Mouse (Mus musculus) frontal cortex, postnatal 10 days (tissue): ENCODE results near the gene Mrps33.

Experiments used
- DNase-seq, 2 experiments: peaks; one replicate each; pipeline ENCODE4 v3.0.0; 2022; ENCODE audit warnings: low spot score in 2 of 2, mixed read lengths in 1 of 2

Mrps33 gene

DNA sequence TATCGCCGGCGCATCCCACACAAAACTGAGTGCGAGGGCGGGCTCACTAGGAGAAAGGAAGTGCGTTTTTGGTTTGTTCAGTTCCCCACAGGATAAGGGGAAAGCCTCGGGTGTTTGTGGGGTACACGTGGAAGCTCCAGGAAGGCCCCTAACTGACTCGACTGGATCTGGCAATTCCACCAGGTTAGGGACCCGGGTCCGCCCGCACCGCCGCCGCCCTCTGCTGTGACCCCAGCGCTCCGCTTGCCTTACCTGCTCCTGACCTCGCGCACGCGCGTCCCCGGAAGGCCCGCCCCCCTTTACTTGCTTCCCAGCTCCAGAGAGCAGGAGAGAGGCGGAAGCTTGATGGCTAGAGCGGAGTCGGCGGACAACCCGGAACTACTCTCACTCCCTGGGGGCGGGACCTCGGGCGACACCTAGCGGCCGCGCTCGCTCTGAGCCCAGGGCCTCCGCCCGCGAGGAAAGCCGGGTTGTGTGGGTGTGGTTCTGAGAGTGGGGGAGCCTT, at the start of gene Mrps33:
Gene Mrps33, minus strand, starts transcription at position 377 of the 505 bp plus-strand sequence.
- peak; percentile 90 to 95 for DNase-seq

DNA sequence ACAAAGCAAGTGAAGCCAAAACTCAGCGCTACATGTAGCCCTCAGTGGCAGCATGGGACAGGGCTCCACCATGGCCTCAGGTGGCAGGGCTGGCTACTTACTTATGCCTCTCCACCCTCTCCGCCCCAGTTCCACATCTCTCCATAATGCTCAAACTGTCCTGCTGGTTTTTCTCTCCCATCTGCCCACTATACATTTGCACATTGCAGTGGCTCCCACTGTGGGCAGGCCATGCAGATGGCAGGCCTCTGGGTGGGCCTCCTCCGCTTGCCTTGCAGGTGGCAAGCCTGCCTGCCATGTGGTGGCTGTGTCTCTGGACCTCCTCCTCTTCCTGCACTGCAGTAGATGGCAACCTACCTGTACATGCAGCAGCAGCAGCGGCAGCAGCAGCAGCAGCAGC, 38.9 kb upstream of the Mrps33 start:
- DNase-seq = no peak

DNA sequence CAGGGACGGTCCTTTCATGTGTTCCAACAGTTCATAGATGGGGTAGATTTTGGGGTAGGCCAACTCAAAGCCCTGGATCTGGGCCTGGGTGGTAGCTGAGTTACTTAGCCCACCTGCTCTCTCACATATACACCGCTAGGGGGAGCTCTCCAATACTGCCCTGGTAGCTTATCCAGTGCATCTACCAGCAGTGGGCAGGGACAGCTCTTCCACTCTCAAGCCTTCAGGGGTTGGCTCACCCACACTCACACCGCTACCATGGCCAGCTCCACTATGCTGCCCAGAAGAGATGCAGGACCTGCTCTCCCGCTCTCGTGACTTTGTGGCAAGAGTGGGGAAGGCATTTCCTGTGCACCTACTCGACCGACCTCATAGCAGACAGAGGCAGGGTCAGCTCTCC, 38.0 kb upstream of the Mrps33 start:
- no peak for DNase-seq

DNA sequence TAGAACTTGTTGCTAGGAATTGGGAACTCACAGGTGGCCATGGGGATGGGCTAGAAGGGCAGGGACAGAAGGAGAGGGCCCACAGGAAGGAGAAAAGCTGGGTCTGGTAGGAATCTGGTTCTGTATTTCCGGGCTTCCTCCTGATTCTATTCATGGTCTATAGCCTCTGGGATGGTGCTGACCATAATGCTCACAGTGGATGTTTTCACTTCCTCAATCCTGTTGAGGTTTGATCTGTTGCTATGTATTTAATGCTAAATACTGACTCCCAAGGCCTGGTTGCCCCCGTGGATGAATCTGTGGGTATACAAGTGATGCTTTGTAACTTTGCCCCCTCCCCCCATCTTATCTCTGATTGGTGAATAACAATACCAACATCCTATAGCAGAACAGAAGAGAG, 36.8 kb upstream of the Mrps33 start:
- DNase-seq = no peak

DNA sequence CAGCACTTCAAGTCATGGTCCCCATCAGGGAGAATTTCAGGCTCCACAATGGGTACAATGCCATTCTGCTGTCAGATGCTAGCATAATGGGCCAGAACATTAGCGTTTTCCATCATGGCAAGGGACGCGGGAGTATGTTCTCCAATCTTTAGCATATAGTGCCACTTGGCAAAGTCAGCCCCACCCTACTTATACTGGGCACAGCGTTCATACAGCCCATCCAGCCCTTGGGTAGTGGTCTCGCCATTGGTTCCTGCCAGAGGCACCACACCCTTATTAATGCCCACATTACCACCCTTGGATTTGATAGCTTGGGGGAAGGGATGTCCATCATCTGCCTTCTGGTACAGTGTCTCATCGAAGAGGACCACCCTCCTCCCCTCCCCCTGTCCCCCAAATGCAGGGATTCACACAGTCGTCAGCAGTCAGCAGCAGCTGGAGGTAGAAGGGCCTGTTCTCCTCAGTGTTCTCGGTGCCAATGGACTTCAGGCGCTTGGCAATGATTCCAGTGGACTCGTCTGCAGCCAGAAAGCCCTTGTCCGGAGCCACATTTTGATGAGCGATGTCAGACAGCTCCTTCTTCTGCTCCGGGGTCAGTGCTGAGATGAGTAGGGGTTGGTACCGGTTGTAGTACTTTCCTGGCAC, 33.0 kb upstream of the Mrps33 start:
- no peak for DNase-seq

DNA sequence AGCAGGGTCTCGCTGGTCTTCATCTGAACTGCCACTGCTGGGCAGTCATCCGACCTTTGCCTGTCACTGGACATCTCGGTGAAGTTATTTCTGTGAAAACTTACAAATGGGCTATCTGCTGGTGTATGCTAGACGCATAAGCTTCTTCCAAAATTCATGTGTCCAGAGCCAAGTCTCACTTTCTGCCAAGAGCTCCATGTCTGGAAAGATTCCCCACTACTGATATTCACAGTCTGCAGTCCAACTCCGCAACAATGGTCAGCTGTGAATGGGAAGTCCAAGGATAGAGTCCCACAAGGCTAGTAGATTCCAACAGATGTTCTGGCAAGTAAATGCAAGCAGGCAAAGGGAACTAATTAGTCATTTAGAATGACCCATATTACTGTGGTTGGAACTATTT, 17.9 kb upstream of the Mrps33 start:
- DNase-seq = no peak

DNA sequence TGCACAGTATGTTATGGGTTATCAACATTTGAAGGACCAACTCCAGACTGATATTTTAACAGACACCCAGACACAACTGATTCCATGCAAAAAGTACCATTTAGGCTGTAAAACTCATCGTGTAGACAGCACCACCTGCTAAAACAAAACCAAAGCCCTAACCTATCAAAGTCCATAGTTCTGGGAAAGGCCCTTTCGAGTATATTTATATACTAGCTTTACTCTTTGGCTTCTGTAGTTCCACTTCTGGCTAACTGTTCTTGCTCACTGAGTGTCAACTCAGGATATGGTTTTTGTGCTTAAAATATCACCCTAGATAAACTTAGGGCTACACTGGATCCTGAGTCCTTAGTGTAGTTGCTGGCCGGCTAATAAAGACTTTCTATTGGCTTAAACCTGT, 10.5 kb upstream of the Mrps33 start:
- DNase-seq = no peak

DNA sequence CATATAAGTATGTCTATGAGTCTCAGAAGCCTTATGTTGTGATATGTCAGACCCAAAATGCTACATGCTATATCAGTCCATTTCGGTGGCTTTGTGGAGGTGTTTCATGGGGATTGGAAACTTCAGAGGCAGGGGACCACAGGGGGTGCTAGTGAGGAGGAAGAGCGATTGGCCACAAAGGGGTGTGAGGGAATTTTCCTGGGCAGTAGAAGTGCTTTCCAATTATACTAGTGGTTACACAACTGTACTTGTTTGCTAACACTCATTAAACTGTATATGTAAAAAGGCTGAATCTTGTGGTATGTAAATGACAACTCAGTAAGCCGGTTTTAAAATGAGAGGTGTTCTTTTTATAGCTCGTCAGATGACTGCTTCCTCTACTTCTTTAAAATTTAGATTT, 8.1 kb upstream of the Mrps33 start:
- no peak for DNase-seq

DNA sequence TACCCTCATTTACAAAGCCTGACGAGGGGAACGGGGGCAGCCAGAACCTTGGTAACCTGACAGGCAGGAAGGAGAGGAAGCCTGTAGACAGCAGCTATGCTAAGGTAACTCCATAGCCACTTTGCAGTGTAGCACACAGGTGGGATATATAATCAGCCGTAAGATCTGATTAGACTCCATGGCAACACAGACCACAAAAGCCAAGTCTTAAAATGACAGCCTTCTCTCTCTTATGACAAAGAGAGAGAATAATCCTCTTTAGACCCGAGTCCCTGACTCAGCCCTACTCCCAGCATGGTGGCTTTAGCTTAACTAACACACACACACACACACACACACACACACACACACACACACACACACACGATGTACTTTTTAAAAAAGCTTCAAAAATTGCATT, 2.3 kb downstream of the Mrps33 start:
- no peak for DNase-seq

DNA sequence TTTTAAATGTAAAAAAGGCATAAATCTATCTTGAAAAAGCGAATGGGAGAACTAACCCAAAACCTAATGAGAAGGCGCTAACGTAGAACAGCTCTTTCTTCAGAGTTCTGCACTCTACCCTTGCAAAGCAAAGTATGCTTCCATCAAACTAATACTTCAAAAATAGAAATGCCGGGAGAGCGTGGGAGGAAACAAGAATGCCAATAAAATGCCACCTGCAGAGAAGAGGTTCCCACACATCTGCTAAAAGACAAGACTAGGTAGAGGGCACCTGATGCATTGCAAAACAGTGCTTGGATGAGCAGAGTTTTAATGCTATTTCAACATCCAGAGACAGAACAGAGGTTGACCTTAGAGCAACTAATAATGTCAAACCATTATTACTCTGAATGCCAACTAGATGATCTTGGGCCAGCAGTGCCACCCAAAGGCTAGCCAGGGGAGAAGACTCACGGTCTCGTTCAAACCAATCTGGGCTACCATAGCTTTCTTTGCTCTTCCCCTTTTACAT, 3.7 kb downstream of the Mrps33 start:
- DNase-seq = no peak

DNA sequence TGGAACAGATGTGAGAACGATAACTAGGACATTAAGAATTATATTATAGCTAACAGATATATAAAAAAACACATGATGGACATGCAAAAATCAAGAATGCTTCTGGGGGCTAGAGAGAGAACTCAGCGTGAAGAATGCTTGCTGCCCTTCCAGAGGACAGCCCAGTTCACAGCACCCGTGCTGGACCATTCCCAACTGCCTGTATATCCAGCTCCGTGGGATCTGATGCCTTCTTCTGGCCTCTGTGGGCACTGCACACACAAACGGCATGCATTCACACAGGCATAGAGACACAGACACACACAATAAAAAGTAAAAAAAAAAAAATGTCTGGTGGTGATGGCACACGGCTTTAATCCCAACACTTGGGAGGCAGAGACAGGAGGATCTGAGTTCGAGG, 4.5 kb downstream of the Mrps33 start:
- DNase-seq = no peak

DNA sequence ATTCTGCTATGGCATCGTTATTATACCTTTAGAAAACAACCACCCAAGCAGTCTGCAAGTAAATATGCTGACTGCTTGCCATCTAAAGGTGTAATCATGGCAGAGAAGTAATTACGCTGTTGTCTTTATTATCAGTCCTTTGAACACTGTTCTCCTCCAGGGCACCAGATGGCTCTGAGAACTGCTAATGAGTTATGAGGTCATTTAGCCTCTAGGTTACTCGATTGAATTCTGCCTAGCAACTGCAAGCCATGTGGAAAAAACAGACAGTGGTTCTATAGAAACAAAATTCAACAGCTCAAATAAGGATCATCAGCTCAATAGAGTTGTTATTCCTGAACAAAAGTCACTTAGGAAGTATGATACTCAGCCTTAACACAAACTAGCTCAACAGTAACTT, 4.9 kb downstream of the Mrps33 start:
- DNase-seq = no peak

DNA sequence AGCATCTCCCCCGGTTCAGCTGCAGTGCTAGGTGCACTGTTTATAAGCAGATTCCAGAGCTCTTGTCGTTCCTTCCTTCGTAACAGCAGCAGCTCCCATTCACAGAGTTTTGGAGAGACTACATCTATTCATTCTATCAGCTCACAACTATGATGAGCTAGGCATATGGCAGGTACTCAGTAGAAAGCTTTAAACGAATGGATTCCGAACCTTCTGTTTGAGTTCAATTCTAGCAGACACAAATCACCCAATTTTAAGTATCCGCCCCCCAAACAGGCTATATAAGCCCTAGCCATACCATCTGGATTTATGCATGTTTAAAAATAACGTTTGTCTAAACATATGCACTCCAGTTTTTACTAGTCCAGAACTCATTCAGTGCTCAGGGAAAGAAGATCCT, 9.8 kb downstream of the Mrps33 start:
- DNase-seq = no peak

DNA sequence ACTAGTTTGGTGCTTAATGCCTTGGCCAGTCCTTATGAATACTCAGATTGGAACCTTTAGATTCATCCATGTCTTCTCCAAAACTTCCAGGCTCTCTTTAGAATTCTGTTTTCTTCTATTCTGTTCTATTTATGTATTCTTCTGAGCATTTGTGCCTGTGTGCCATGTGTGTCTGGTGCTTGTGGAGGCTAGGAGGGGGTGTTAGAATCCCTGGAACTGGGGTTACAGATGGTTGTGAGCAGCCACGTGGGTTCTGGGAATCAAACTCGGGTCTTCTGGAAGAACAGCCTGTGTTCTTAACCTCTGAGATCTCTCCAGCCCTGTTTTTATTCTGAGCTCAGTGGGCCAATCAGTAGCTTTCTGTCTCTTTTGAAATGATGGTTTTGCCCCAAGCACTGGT, 13.7 kb downstream of the Mrps33 start:
- DNase-seq = no peak

DNA sequence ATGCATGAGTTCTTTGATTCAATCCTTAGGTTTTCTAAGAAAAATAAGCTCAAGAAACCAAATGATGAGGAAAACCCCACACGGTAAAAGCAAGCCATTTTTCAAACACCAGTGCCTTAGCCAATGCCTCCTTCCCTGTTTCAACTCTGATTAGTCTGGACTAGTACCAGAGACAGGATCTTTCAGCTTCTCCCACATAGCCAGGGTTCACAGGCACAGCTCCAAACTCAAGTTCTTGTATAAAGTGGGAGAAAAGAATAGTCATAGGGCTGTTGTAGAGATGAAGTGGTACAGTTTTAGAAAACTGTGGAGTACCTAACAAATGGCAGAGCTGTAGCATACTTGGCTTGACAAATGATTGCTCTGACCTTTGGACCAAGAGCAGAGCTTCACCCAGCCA, 14.6 kb downstream of the Mrps33 start:
- no peak for DNase-seq

DNA sequence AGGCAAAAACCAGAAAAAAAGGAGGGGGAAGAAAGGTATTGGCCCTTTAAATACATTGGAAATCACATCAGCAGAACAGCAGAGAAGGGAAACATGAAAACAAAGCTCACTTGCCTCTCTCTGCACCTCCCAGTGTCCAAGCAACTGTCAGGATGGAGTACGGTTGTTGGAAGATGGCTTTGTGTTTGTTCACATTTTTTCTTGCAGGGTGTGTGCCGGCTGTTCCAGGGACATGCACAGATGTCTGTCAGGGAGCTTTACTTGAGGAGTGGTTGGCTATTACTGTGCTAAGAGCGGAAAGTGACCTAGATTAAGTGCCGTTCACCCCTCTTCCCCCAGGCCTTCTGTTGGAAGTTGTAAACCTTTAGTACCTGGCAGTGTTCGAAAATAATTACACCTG, 19.0 kb downstream of the Mrps33 start:
- DNase-seq = no peak

DNA sequence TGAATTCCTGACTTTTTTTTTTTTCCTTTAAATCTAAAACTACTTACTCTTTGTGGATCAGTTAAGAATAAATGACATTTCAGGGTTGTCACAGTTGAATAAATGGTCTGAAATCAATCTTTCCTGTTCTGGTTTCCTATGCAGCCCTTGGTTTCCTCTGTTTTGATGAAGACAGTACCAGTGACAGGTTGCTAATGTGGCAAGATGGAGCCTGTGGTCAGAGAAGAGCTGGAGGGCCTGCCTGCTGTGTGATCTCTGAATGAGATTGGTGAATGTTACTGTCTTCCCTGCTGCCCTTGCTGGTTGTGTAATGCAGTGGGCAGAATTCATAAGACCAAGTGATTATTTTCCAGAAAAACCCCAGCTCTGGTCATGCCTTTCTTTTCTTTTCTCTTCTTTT, 22.4 kb downstream of the Mrps33 start:
- no peak for DNase-seq

DNA sequence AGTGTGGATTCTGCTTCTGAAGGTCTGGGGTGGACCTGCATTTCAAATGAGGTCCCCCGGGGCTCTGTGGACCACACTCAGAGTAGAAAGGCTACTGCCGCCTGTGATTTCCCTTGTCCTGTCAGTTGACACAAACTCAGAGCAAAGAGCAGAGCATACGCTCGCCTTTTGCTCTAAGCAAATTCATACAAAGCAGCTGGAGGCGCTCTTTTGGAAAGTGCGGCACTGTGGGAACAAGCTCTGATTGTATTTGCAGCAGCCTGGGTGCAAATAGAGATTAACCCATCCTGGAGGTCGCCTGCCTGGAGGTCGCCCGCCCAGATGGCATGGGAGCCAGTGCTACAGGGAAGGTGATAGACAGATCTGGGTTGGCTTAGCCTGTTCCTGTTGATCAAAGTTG, 23.0 kb downstream of the Mrps33 start:
- no peak for DNase-seq

DNA sequence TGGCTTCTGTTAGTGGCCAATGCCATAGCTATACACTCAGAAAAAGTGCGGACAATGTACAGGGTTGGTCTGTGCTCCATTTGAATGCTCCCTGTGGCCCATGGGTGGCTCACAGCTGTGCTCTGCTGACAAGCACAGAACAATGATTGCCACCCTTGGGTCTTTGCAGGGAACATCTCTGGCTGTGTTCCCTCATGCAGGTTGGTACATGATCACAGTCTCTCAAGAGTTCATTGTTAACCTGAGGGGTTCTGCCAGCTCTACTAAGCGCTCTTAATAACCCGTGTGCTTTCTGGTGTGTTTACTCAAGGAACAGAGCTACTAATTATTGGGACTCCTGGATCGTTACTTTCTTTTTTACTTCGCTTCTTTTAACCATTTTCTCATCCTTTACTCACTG, 24.8 kb downstream of the Mrps33 start:
- no peak for DNase-seq

DNA sequence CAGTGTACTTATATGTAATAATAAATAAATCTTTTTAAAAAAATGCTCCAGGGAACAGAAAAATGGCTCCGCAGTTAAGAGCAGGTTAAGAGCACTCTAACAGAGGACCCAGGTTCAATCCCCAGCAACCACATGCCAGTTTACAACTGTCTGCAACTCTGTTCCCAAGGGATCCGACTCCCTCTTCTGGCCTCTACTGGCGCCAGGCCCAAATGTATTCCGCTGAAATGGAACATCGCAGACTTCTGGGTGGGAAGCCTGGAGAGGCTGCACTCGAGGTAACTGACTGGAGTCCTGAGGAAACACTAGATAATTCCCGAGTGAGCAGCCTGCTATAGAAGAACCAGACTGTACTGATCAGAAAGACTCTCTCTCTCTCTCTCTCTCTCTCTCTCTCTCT, 27.3 kb downstream of the Mrps33 start:
- DNase-seq = no peak

DNA sequence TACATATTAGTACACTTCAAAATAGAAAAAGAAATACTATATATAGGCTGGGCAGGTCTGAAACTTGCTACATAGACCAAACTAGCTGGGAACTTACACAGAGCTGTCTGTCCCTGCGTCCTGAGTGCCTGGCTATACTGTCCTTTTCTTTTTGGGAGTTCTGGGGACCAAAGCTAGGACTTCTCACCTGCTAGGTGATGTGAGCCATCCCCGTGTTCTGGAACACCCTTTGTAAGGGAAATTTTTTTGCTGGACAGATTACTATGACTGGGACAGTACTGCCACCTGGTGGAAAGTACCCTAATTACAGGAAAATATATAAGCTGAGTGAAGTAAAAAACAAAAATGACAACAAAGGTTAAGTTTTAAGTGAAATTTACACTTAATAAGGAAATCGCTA, 28.2 kb downstream of the Mrps33 start:
- DNase-seq = no peak

DNA sequence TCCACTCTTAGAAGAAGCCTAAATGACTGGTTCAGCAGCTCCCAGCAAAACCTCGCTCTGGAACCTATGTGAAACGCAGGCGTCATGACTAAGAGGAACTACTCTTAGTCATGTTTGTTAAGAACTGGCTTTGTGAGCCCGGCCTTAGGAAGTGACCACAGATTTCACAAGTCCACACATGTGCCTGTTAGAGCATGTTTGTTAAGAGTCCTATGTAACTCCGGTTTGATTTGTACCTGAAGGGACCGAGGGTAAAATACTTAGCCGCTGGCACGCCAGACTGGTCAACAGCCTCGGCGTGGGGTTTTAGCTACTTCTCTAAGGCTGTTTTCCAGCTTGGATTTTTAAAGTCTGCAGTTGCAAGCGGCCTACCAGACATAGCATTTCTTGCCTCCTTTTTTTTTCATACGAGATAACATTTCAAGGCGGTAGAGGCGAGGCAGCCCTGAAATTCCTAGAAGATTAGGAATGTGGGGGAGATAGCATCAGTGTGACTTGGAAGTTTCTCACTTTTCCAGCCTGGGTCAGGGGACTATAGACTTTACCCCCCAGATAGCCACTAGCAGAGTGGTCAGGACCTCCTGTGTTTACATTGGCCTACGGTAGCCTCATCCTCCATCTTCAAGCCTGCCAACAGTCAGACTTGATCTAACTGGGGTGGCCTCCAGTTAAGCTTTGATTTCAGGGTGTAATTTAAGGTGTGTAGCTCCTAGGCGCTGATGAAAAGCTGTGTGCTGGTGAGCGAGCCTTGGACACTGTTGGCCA, 28.8 kb downstream of the Mrps33 start:
- no peak for DNase-seq
